Mouse (Mus musculus): ENCODE data around the gene Senp1. TPM values are rescaled to one million over a fixed set of nuclear protein-coding genes. Genes with fewer than 3 reads are reported as not detected.

Gene Senp1
- total RNA-seq, 2 experiments from 2014 or later = 39.0 to 45.5 TPM

Other genes with a start within 250 kb of the Senp1 start
- gene Hdac7, start 249.2 kb downstream of the Senp1 start, total RNA-seq (2014; fragmentation: Nextera tagmentation) = 129 and 194 TPM in 2 replicates
- gene Hdac7, start 249.2 kb downstream of the Senp1 start, total RNA-seq (2017) = 24.8 and 35.6 TPM in 2 replicates
- 1.5 TPM in 1 of 2 replicates, not detected in the other for gene Vdr, start 183.1 kb downstream of the Senp1 start, total RNA-seq (2014; fragmentation: Nextera tagmentation)
- 0.85 and 0.88 TPM in 2 replicates for gene Vdr, start 183.1 kb downstream of the Senp1 start, total RNA-seq (2017)
- 20.9 and 35.9 TPM in 2 replicates for gene Tmem106c, start 129.5 kb downstream of the Senp1 start, total RNA-seq (2014; fragmentation: Nextera tagmentation)
- gene Tmem106c, start 129.5 kb downstream of the Senp1 start, total RNA-seq (2017) = 13.1 and 18.7 TPM in 2 replicates
- not detected in 2 replicates for gene Col2a1, start 89.0 kb downstream of the Senp1 start, total RNA-seq (2014; fragmentation: Nextera tagmentation)
- not detected in 2 replicates for gene Col2a1, start 89.0 kb downstream of the Senp1 start, total RNA-seq (2017)
- gene Pfkm, start 1.2 kb downstream of the Senp1 start, total RNA-seq (2014; fragmentation: Nextera tagmentation) = 69.0 and 74.9 TPM in 2 replicates
- gene Pfkm, start 1.2 kb downstream of the Senp1 start, total RNA-seq (2017) = 63.7 and 89.1 TPM in 2 replicates
- 21.0 and 25.6 TPM in 2 replicates for gene Asb8, start 71.9 kb upstream of the Senp1 start, total RNA-seq (2014; fragmentation: Nextera tagmentation)
- gene Asb8, start 71.9 kb upstream of the Senp1 start, total RNA-seq (2017) = 14.8 and 16.4 TPM in 2 replicates
- not detected in 2 replicates for gene Ccdc184, start 73.4 kb upstream of the Senp1 start, total RNA-seq (2014; fragmentation: Nextera tagmentation)
- not detected in 2 replicates for gene Ccdc184, start 73.4 kb upstream of the Senp1 start, total RNA-seq (2017)
- gene Olfr288, start 101.8 kb upstream of the Senp1 start, total RNA-seq (2014; fragmentation: Nextera tagmentation) = not detected in 2 replicates
- not detected in 2 replicates for gene Olfr288, start 101.8 kb upstream of the Senp1 start, total RNA-seq (2017)
- not detected in 2 replicates for gene Gm44579, start 127.2 kb upstream of the Senp1 start, total RNA-seq (2014; fragmentation: Nextera tagmentation)
- not detected in 2 replicates for gene Gm44579, start 127.2 kb upstream of the Senp1 start, total RNA-seq (2017)
- gene Olfr287, start 127.3 kb upstream of the Senp1 start, total RNA-seq (2014; fragmentation: Nextera tagmentation) = not detected in 2 replicates
- gene Olfr287, start 127.3 kb upstream of the Senp1 start, total RNA-seq (2017) = not detected in 2 replicates
- gene Olfr286, start 140.7 kb upstream of the Senp1 start, total RNA-seq (2014; fragmentation: Nextera tagmentation) = not detected in 2 replicates
- gene Olfr286, start 140.7 kb upstream of the Senp1 start, total RNA-seq (2017) = not detected in 2 replicates
- not detected in 2 replicates for gene H1fnt, start 163.5 kb upstream of the Senp1 start, total RNA-seq (2014; fragmentation: Nextera tagmentation)
- not detected in 2 replicates for gene H1fnt, start 163.5 kb upstream of the Senp1 start, total RNA-seq (2017)
- not detected in 2 replicates for gene Zfp641, start 202.4 kb upstream of the Senp1 start, total RNA-seq (2014; fragmentation: Nextera tagmentation)
- not detected in 2 replicates for gene Zfp641, start 202.4 kb upstream of the Senp1 start, total RNA-seq (2017)
- not detected in 2 replicates for gene Olfr285, start 223.6 kb upstream of the Senp1 start, total RNA-seq (2014; fragmentation: Nextera tagmentation)
- gene Olfr285, start 223.6 kb upstream of the Senp1 start, total RNA-seq (2017) = not detected in 2 replicates
- gene Olfr284, start 247.2 kb upstream of the Senp1 start, total RNA-seq (2014; fragmentation: Nextera tagmentation) = not detected in 2 replicates
- not detected in 2 replicates for gene Olfr284, start 247.2 kb upstream of the Senp1 start, total RNA-seq (2017)

All from megakaryocyte-erythroid progenitor cell, adult 5-6 weeks (primary cell).